Mouse (Mus musculus) cerebellum, adult (tissue): Measurements from ENCODE around the gene Tpm4.
"Not testable (repeated sequence)": the region's sequence is repeated elsewhere in the genome, so short reads cannot be mapped to it uniquely, and the experiment has no call there.

ENCODE experiments used
- ATAC-seq: cut with Nextera tagmentation; 2 replicates; pipeline ENCODE4 v1.9.2; 2017; ENCODE audit warnings: mild to moderate bottlenecking, moderate library complexity, mixed read lengths; ENCODE audit not compliant: insufficient number of reproducible peaks, low FRiP score, low TSS enrichment

The Tpm4 gene

DNA sequence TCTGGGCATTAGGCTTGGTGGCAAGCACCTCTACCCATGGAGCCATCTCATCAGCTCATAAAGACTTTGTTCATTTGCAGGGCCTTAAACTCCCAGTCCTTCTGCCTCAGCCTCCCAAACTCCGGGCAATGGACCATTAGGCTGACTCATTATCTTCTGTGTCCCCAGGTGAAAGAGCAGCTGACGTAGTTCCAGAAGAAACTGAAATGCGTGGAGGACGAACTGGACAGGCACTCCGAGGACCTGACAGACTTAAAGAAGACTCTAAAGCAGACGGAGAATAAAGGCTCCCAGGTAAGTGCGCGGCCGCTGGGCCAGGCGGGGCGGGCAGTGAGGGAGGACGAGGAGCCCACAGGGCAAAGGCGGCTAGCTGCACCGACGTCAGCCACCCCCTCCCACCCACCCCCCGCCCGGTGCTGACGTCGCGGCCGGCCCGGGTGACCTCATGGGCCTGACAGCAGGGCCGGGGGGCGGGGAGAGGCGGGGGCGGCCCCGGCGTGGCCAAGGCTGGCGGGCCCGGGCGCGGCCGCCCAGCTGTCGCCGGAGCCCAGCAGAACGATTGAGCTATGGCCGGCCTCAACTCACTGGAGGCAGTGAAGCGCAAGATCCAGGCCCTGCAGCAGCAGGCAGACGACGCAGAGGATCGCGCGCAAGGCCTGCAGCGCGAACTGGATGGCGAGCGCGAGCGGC, at the start of gene Tpm4:
TSS of gene Tpm4 (plus strand) at position 220 of the 690 bp plus-strand sequence.
- ATAC-seq: peak; percentile 65

DNA sequence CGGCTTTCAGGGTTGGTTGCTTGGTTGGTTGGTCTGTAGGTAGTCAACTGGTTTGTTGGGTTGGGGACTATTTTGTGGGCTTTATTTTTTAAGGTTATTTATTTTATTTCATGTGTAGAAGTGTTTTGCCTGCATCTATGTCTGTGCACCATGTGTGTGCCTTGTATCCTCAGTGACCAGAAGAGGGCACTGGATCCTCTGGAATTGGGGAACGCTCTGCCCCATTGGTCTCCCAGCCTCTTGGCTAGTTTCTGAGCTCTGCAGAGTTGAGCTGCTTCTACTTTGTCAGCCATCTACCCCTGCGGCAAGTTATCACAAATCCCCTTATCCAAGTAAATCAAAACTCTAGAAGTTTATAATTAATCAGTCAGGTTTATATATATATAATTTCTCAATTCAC, 47.2 kb upstream of the Tpm4 start:
- ATAC-seq: not testable (repeated sequence)

DNA sequence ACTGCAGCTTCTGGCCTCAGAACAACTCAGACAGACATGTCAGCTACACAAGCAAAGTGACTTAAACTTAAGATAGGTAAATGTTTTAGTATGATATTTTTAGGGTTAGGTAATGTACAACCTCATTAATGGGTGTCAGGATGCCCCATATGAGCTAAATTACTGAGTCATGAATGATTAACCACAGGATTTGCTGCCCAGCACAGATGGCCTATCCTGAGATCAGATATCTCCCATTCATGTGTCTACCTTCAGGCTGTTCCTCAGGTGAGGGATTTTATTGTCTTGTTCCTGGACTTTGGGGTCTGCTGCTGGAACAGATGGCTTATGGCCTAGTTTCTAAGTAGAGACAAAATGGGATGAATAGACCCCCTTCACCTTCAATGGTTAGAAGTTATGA, 38.1 kb upstream of the Tpm4 start:
- not testable (repeated sequence) for ATAC-seq

DNA sequence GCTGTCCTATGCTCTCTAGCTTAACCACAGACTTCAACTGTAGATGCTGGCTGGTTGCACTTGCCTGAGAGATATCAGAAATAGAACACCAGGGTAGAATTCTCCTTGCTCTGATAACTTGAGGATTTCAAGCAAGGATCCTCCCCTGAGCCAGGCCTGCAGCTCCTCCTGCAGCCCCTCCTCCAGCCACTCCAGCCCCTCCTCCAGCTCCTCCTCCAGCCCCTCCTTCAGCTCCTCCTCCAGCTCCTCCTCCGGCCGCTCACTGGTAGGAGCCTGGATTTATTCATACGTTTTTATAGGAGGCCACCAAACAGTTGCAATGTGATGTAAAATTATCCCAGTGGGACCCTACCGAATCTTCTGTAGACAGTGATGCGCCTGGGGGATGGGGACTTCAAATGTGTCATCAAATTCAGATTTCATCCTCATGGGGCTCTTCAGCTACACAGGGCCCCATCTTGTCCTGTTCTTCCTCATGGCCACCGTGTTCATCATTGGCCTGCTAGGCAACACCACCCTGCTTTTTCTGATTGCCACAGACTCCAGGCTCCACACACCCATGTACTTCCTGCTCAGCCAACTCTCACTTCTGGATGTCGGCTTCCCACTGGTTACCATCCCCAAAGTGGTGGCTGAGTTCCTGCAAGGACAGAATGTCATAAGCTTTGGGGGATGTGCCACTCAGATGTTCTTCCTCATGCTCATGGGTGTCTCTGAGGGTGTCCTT, 35.2 kb upstream of the Tpm4 start:
- ATAC-seq: not testable (repeated sequence)

DNA sequence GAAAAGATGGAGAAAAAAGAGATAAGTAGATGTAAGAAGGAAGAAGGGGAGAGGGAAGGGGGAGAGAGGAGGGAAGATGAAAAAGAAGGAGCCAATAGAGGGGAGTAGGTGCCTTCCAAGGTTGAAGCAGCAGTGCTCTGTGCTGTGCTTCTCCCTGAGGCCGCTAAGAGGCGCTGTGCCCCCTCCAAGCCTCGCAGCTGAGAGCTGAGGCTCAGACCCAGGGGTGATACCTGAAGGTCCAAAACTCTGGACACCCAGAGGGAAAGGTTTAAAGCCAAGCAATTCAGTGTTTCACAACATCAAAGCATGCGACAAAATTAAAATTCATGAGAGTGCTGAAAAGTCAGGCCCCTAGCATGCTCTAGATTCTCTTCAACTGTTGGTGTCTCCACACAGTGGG, 29.6 kb upstream of the Tpm4 start:
- no peak for ATAC-seq

DNA sequence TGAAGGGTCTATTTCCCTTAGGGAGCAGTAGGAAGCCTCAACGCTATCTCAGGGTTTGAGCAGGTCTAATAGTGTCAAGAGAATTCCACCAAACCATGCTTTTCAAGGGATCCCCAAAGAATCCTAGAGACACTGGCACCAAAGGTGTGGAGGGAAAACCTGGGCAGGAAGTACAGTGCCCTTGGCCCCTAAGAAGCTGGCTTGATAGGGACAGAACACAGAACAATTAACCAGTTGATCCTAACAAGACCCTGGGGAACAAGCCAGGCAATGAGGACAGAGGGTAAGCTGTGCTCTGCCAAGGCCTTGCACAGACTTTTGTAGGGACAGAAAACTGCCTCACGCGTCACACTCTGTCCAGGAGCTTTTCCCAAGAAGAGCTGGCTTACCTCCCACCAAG, 28.0 kb upstream of the Tpm4 start, which contains the start of gene Olfr374:
TSS of gene Olfr374 (plus strand) at position 301 of the 400 bp plus-strand sequence.
- ATAC-seq: no peak

DNA sequence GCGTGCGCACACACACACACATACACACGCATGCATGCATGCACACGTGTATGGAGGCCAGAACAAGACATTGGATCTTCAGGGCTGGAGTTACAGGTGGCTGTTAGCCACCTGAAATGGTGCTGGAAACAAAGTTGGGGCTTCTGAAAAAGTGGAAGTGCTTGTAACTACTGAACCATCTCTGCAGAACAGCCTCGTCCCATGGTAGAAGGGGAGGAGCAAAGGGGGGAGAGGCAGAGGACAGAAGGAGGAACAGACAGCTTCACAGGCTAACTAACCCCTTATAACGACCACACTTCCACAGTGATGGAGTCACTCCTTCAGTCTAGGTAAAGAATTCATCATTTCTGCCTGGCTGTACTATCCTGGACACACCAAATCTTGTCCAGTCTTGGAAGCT, 23.9 kb upstream of the Tpm4 start:
- no peak for ATAC-seq

DNA sequence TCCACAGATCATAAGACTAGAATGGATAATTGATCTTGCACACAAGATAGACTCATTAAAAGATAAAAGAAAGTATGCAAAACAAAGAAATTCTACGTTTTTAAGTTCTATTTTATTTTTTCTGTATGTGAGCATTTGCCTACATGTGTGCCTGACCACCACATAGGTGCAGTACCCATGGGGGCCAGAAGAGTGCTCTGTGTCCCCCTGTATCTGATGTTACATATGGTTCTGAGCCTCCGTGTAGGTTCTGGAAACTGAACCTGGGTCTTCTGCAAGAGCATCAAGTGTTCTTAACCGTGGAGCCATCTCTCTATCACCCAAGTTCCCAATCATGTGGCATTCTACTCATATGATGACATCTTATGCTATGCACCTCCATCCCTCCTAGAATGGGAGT, 22.3 kb upstream of the Tpm4 start:
- ATAC-seq: no peak

DNA sequence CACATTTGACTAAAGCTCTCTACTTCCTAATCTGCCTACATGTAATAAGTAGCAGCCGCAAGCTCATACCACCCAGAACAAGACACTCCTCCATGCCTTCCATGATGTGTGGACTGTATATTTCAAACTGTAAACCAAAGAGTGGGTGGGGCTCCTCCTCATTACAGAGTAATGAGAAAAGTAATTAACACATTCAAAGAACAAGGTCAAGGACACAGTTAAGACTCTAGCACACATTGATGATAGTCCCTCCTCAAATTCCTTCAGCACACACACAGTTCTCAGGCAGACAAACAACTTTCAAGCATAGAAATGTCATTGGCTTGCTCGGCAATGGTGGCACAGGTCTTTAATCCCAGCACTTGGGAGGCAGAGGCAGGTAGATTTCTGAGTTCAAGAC, 19.6 kb upstream of the Tpm4 start:
- ATAC-seq: no peak

DNA sequence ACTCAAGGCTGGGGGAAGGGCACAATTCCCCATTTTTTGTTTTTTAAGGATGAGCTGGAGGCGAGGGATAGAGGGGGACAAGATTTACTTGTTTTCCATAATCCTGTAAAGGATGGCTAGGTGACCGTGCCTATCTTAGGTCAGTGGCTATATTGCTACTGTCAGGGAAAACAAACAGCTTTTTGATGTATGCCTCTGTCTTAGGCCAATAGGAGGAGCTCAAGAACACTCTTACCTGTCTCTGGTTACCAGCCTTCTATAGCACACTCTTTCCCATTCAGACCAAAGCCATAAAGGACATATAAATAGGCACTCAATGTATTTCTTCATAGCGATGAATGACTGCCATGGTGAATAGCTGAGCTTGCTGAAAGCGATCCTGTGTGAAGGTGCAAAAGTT, 16.2 kb upstream of the Tpm4 start:
- ATAC-seq: no peak

DNA sequence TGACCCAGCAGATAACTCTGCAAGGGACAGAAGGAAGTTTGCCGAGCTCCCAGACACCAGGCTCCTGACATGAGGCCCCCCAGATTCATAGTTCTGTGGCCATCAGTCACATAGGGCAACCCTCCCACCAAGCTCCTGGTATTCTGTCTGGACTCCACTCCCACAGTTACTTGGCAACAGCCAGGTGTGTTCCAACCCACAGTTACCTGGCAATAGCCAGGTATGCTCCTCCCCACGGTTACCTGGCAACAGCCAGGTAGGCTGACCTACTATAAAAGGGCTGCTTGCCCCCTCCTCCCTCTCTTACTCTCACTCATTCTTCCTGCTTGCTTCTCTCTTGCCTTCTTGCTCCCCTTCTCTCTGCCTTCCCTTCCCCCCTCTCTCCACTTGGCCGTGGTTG, 13.3 kb upstream of the Tpm4 start:
- not testable (repeated sequence) for ATAC-seq

DNA sequence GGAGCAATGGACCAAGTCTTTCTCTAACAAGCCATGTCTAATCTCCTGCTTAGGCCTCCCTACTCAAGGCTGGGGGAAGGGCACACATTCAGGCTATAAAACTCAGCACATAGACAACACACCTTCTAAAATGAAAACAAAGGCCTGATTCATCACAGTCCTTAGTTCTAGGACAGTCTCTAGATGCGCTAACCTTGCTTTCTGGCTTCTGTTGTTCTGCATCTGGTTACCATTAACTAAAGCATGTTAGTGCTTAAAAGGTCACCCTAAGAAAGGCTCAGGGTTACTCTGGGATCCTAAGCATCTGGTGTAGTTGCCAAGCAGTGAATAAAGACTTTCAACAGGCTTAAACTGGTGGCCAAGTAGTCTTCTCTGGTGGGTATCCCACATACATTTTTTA, 12.8 kb upstream of the Tpm4 start:
- ATAC-seq: no peak

DNA sequence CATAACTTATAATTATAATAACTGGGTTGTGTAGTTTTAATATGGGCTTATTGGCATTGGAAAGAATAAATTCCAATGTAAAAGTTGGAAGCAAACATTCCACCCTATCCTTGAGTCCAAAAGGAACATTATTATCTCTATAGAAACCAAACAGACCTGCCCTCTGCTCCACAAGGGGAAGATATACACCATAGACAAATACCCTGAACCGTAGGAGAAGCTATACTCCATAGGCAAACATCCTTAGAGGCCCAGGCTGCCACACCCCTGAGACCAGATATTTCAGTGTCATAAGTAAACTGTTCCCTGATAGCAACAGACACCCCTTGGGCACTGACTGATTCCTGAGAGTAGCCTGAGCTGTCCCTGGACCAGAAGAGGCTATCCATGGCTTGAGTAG, 6.9 kb upstream of the Tpm4 start:
- ATAC-seq: no peak

DNA sequence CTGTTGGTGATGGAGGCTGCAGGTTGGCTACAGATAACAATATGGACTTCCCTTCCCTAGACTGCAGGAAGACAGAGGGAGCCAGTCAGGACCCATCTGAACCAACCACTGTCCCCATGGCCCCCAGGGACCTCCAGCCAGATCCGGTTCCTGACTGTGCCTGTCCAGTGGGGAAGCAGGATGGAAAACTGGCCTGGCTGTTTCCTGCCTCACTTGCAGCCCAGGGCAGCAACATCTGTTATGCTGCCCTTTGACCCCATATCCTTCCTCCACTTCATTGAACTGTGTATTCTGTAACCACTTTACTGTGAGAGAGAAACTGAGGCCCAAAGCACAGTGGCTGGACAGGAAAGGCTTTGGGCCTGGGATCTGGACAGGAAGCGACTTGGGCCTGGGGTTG, 3.5 kb upstream of the Tpm4 start:
- no peak for ATAC-seq

DNA sequence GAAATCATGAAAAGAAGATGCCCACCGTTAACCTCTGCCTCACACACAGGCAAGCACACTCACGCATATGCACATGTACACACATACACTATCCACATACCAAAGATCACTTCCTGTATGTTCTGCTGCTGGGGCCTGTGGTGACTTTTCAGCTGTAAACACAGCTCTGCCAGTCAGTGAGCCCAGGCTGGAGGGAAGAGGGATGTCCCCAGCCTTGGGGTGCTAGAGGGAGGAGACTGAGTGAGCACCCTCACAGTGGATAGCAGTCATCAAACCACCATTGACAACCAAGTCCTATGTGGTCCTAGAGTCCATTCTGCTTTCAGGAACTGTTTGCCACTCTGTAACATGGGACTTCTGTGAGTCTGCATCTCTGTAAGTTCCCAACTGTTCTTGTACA, 2.9 kb upstream of the Tpm4 start:
- ATAC-seq: no peak

DNA sequence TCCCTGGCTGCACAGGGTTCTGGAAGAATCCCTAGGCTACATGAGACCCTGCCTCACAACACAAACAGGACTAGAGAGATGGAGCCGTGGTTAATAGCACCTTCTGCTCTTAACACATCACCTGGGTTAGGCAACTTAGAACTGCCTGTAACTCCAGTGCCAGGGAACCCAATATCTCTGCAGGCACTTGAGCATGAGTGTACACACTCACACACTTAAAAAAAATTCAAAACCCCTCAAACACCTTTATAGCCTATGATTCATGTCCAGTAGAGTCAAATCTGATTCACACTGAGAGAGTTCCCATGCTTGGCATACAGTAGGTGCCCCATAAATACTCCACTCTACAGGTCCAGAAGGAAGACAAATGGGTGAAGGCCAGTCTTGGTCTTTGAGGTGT, 2.4 kb upstream of the Tpm4 start:
- no peak for ATAC-seq

DNA sequence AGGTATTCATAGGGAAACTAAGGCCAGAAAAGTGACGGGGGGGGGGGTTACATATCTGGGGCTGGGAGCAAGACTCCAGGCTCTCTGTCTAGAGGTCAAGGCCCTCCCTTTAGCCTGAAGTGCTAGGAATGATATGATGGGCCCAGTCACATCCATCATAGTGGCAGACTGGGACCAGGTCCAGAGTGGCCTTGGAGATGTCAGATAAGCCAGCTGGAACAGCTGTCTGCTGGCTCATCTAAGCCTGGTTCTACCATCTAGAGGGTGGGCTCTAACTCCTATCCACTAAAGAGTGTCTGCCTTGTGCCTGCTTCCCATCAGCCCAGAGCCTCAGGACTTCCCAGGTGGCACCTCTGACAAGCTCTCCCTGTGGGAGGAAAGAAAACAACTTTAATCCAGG, 1.9 kb upstream of the Tpm4 start:
- ATAC-seq: no peak

DNA sequence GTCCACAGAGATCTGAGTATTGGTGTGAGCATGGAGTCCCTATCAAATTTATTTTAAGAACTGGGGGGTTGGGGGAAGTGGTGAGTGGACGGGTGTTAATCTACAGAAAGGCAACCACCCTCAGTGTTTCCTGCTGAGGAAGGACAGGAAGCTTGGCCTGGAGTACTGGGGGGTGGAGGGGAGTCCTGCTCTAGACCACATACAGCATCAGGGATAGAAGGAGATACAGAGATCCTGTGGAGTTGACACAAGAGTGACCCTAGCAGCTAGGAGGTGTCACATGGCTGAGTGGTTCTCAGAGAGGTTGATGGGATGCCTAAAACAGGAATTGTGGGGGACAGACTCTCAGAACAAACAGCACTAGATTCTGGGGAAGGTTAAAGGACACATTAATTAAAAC, 1.3 kb upstream of the Tpm4 start:
- ATAC-seq: no peak

DNA sequence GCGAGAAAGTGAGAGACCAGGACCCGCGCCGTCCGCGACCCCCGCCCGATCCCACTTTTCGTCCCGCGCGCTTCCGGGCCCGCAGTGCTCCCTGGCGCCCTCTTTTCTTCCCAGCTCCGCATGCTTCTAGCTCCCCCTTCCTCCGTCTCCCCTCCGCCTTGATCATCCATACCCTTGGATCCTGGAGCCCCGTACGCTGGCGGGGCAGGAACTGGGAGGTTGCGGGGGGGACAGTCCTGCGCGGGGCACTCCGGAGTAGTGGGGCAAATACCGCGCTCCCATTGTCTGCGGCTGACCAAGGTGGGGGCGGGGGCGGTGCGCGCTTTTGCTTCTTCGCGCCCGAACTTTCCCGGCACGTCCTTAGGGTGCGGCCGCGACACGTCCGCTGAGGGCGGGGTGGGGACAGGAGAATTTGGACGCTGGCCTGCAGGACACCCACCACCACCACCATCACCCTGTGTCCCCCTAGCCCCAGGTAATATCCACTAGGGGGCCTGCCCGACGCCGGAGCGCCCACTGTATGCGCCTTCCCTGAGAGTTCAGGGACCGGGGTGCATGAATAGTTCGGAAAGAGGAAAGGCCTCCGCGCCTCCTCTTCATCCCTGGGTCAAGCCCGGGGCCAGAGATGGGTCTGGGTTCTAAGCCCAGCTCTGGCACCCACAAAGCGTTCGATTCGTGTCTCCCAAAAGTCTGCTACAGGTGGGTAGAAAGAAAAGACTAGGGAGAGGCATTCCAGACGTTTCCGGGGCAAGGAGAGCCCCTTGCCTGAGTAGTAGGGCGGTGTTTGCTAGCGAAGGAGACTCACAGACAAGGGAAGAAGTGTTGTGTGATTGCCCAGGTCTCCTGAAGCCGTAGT, 899 bp downstream of the Tpm4 start:
- peak; percentile 41 for ATAC-seq

DNA sequence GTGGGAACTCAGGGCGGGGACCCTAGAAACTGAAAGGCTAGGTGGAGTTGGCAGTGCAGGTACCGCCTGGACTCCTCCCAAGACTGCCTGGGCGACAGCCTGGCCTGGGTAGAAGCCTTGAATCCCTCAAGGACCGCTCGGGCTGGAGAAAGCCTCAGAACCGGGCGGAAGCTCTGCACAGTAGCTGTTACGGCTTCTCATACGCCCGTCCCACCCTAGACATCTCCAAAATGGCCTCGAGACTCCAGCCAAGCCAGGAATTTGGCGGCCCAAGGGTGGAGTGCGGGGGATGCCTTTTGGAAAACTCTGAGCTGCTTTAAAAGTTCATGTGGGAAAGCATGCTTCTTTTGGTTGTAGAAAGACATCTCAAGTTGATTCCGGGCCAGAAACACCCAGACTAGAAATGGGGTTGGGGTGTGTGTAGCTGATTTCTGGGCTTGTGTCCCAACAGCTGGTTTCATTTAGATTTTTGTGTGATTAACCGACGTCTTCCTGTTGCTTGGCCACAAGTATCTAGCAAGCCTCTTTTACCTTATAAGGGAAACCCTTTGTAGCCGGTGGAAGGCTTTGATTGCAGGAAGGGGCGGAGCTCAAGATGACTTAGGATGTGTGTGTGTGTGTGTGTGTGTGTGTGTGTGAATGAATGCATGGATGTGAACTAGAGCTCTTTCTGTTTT, 1.7 kb downstream of the Tpm4 start:
- ATAC-seq: no peak

DNA sequence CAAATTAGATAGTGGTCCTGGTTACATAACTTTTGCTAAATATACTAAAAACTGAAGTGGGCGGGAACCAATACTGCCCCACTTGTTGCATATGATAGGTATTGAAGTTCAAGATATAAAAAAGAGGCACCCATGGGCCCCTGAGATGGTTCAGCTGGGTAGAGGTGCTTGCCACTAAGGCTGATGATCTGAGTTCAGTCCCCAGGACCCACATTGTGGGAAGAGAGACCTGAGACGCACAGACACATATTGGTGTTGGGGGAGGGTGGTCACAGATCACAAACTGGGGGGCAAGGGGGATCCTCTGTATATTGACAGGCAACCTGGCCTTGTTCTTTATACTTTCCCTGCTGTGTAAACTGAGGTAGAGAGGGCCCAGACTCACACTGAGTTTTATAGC, 2.7 kb downstream of the Tpm4 start:
- ATAC-seq: no peak
